In genomic region chr5:121856740-121857139, GRCm38 (mm10) we compare ENCODE assay signal across 18 mouse cellular contexts.
"Had no signal": no experiment of that assay in that cellular context is flagged by ENCODE, and none has a peak within 500 bp of the region (broad histone marks: within the 10 kb centered on the region; RNA-seq: fewer than 3 reads in every experiment).

No protein-coding gene starts in this region.

- H3K9ac ChIP-seq: kidney, embryonic 15.5 days; liver, embryonic 13.5 days; midbrain, embryonic 12.5 days; midbrain, embryonic 15.5 days; neural tube, embryonic 12.5 days; neural tube, embryonic 15.5 days; stomach, embryonic 15.5 days had no signal

- H3K4me2 ChIP-seq: kidney, embryonic 15.5 days; liver, embryonic 13.5 days; midbrain, embryonic 12.5 days; midbrain, embryonic 15.5 days; neural tube, embryonic 12.5 days; neural tube, embryonic 15.5 days; stomach, embryonic 15.5 days had no signal

- H3K4me3 ChIP-seq: kidney, embryonic 15.5 days; left cerebral cortex, adult 2 months; liver, embryonic 13.5 days; midbrain, embryonic 12.5 days; midbrain, embryonic 15.5 days; neural tube, embryonic 12.5 days; neural tube, embryonic 15.5 days; stomach, embryonic 15.5 days had no signal

- H3K27ac ChIP-seq: kidney, embryonic 15.5 days; left cerebral cortex, adult 2 months; liver, embryonic 13.5 days; midbrain, embryonic 12.5 days; midbrain, embryonic 15.5 days; neural tube, embryonic 12.5 days; neural tube, embryonic 15.5 days; stomach, embryonic 15.5 days had no signal

- DNase-seq: kidney, postnatal 10 days; layer of hippocampus, postnatal 36 days; liver, embryonic 13.5 days; lung, adult 2 months; lung, postnatal 14 days; lung, postnatal 4 days; right cerebral cortex, adult 18-20 months; right cerebral cortex, postnatal 14 days; right cerebral cortex, postnatal 4 days; spleen, adult 18-20 months; thymus, postnatal 25 days had no signal

- ATAC-seq: midbrain, embryonic 15.5 days had no signal

- H3K9me3 ChIP-seq: midbrain, embryonic 15.5 days; neural tube, embryonic 15.5 days; stomach, embryonic 15.5 days had no signal

- H3K27me3 ChIP-seq: kidney, embryonic 15.5 days; liver, embryonic 13.5 days; midbrain, embryonic 12.5 days; midbrain, embryonic 15.5 days; neural tube, embryonic 12.5 days; neural tube, embryonic 15.5 days; stomach, embryonic 15.5 days had no signal
